In genomic region chr19:25308156-25308555, GRCm38 (mm10) we compare ENCODE assay signal across 13 mouse cellular contexts.
"Had no signal": no experiment of that assay in that cellular context is flagged by ENCODE, and none has a peak within 500 bp of the region (broad histone marks: within the 10 kb centered on the region; RNA-seq: fewer than 3 reads in every experiment).

No protein-coding gene starts in this region.

- DNase-seq: kidney, postnatal 36 days; layer of hippocampus, adult 9-11 months; layer of hippocampus, postnatal 36 days; lung, adult 2 months; lung, postnatal 10 days had no signal

- H3K27ac ChIP-seq: limb, embryonic 13.5 days; liver, embryonic 14.5 days; macrophage; midbrain, embryonic 15.5 days; neural tube, embryonic 12.5 days; stomach, postnatal 0 days had no signal

- H3K27me3 ChIP-seq: limb, embryonic 13.5 days; midbrain, embryonic 15.5 days; neural tube, embryonic 12.5 days had no signal

- H3K4me3 ChIP-seq: limb, embryonic 13.5 days; megakaryocyte, embryonic 14.5 days; midbrain, embryonic 15.5 days; neural tube, embryonic 12.5 days had no signal

- H3K4me1 ChIP-seq: megakaryocyte, embryonic 14.5 days; neural tube, embryonic 12.5 days had no signal

- H3K36me3 ChIP-seq: limb, embryonic 13.5 days; midbrain, embryonic 15.5 days; neural tube, embryonic 12.5 days had no signal

- ATAC-seq: midbrain, embryonic 15.5 days had no signal

- H3K4me2 ChIP-seq: limb, embryonic 13.5 days; midbrain, embryonic 11.5 days; midbrain, embryonic 15.5 days; neural tube, embryonic 12.5 days had no signal

- H3K9me3 ChIP-seq: limb, embryonic 13.5 days; megakaryocyte, embryonic 14.5 days; midbrain, embryonic 15.5 days; neural tube, embryonic 12.5 days had no signal

- H3K9ac ChIP-seq: limb, embryonic 13.5 days; liver, embryonic 14.5 days; midbrain, embryonic 15.5 days; neural tube, embryonic 12.5 days had no signal
